18 mouse cellular contexts compared by ENCODE assay signal in genomic region chr16:5620566-5620965, GRCm38 (mm10).
"Had no signal": no experiment of that assay in that cellular context is flagged by ENCODE, and none has a peak within 500 bp of the region (broad histone marks: within the 10 kb centered on the region; RNA-seq: fewer than 3 reads in every experiment).

No protein-coding gene starts in this region.

- H3K4me3 ChIP-seq: midbrain, embryonic 10.5 days; midbrain, embryonic 12.5 days; myocyte; neural tube, embryonic 13.5 days; neural tube, embryonic 15.5 days had no signal

- ATAC-seq: midbrain, embryonic 16.5 days had no signal

- H3K27ac ChIP-seq: midbrain, embryonic 10.5 days; midbrain, embryonic 12.5 days; neural tube, embryonic 13.5 days; neural tube, embryonic 15.5 days had no signal

- DNase-seq: lung, embryonic 14.5 days; lung, postnatal 10 days; lung, postnatal 4 days; midbrain, embryonic 14.5 days; retina, postnatal 1 day; right cerebral cortex, adult 18-20 months; right cerebral cortex, postnatal 25 days; right cerebral cortex, postnatal 4 days; spleen, adult 18-20 months; thymus, adult 18-20 months; thymus, postnatal 14 days; thymus, postnatal 36 days had no signal

- H3K27me3 ChIP-seq: midbrain, embryonic 12.5 days; neural tube, embryonic 13.5 days; neural tube, embryonic 15.5 days had no signal

- H3K4me1 ChIP-seq: midbrain, embryonic 10.5 days had no signal

- H3K9ac ChIP-seq: lung, embryonic 14.5 days; midbrain, embryonic 12.5 days; neural tube, embryonic 13.5 days; neural tube, embryonic 15.5 days had no signal

- H3K9me3 ChIP-seq: midbrain, embryonic 10.5 days; midbrain, embryonic 12.5 days; neural tube, embryonic 13.5 days; neural tube, embryonic 15.5 days had no signal

- H3K36me3 ChIP-seq: midbrain, embryonic 10.5 days; midbrain, embryonic 12.5 days; neural tube, embryonic 13.5 days; neural tube, embryonic 15.5 days had no signal

- H3K4me2 ChIP-seq: lung, embryonic 14.5 days; midbrain, embryonic 12.5 days; neural tube, embryonic 13.5 days; neural tube, embryonic 15.5 days had no signal
